Mouse (Mus musculus): Measurements from ENCODE around the gene Parp3. TPM values are rescaled to one million over a fixed set of nuclear protein-coding genes. Genes with fewer than 3 reads are reported as not detected.

Parp3 gene
- total and polyA plus RNA-seq, 3 experiments = 29.4 to 46.7 (median 31.2) TPM

GRCm38 (mm10) chr9:106474456-106474855, 2.3 kb downstream of the Parp3 start:
- H3K9ac ChIP-seq (ENCODE audit: low read depth, low read length) = peak overlapping the region; percentile 49; the same call in 1 of the 2 replicates
- no peaks in the 10 kb centered on the region for H3K27me3 ChIP-seq (ENCODE audit: control insufficient read depth, insufficient read depth, low read length)
- whole genome bisulfite sequencing = 6% methylated on average over 6 of the region's 6 CpGs
- peak; percentile 70; the same call in 1 of the 2 replicates for TF ChIP-seq EP300 (IDR thresholded peaks at IDR 0.05; ENCODE audit: insufficient read depth, low read depth, low read length)
- no peak for TF ChIP-seq POLR2A (IDR thresholded peaks at IDR 0.05; ENCODE audit: insufficient read depth, low read depth, low read length)
- TF ChIP-seq CTCF (IDR thresholded peaks at IDR 0.05) = peak; percentile 82
- peak overlapping the region; percentile 96 for H3K27ac ChIP-seq
- no peaks in the 10 kb centered on the region for H3K36me3 ChIP-seq (ENCODE audit: control insufficient read depth, insufficient read depth, low read length)
- intact Hi-C loops (cut with DNase I) = no loop called here
- no peaks in the 10 kb centered on the region for H3K79me2 ChIP-seq (replicated peaks; ENCODE audit: control insufficient read depth, insufficient read depth, low read length)
- H3K4me1 ChIP-seq (ENCODE audit: control insufficient read depth, insufficient read depth, low read length) = peaks cover 13% of the 10 kb centered on the region
- peak overlapping the region; percentile 47; the same call in 1 of the 2 replicates for H3K4me3 ChIP-seq
- DNase-seq = peak; percentile 77

GRCm38 (mm10) chr9:106473753-106474105, 3.0 kb downstream of the Parp3 start:
- peaks cover 13% of the 10 kb centered on the region for H3K4me1 ChIP-seq (ENCODE audit: control insufficient read depth, insufficient read depth, low read length)
- no peak overlapping the region for H3K9ac ChIP-seq (ENCODE audit: low read depth, low read length)
- intact Hi-C loops (cut with DNase I) = no loop called here
- TF ChIP-seq POLR2A (IDR thresholded peaks at IDR 0.05; ENCODE audit: insufficient read depth, low read depth, low read length) (no peak), EP300 (IDR thresholded peaks at IDR 0.05; ENCODE audit: insufficient read depth, low read depth, low read length) (no peak), CTCF (IDR thresholded peaks at IDR 0.05) (no peak)
- 72% methylated on average over 5 of the region's 5 CpGs for WGBS
- no peaks in the 10 kb centered on the region for H3K36me3 ChIP-seq (ENCODE audit: control insufficient read depth, insufficient read depth, low read length)
- H3K79me2 ChIP-seq (replicated peaks; ENCODE audit: control insufficient read depth, insufficient read depth, low read length) = no peaks in the 10 kb centered on the region
- H3K27ac ChIP-seq = peak overlapping the region; percentile 96; the same call in 1 of the 2 replicates
- no peak overlapping the region for H3K4me3 ChIP-seq
- DNase-seq = peak in 1 of 2 experiments; percentile 27
- H3K27me3 ChIP-seq (ENCODE audit: control insufficient read depth, insufficient read depth, low read length) = no peaks in the 10 kb centered on the region

GRCm38 (mm10) chr9:106473081-106473752, 3.5 kb downstream of the Parp3 start:
- no peak overlapping the region for H3K9ac ChIP-seq (ENCODE audit: low read depth, low read length)
- WGBS = 91% methylated on average over 16 of the region's 16 CpGs
- H3K4me3 ChIP-seq = no peak overlapping the region
- DNase-seq = peak in 1 of 2 experiments; percentile 24
- intact Hi-C loops (cut with DNase I) = no loop called here
- peaks cover 13% of the 10 kb centered on the region for H3K4me1 ChIP-seq (ENCODE audit: control insufficient read depth, insufficient read depth, low read length)
- TF ChIP-seq EP300 (IDR thresholded peaks at IDR 0.05; ENCODE audit: insufficient read depth, low read depth, low read length) (no peak), CTCF (IDR thresholded peaks at IDR 0.05) (no peak), POLR2A (IDR thresholded peaks at IDR 0.05; ENCODE audit: insufficient read depth, low read depth, low read length) (no peak)
- H3K27ac ChIP-seq = peak overlapping the region; percentile 75
- no peaks in the 10 kb centered on the region for H3K79me2 ChIP-seq (replicated peaks; ENCODE audit: control insufficient read depth, insufficient read depth, low read length)
- no peaks in the 10 kb centered on the region for H3K27me3 ChIP-seq (ENCODE audit: control insufficient read depth, insufficient read depth, low read length)
- no peaks in the 10 kb centered on the region for H3K36me3 ChIP-seq (ENCODE audit: control insufficient read depth, insufficient read depth, low read length)

- intact Hi-C loops (cut with DNase I) = no loop called here
- peak overlapping the region; percentile 75 for H3K27ac ChIP-seq
Measured at GRCm38 (mm10) chr9:106472321-106472720, 4.4 kb downstream of the Parp3 start.

GRCm38 (mm10) chr9:106471892-106472291, 4.9 kb downstream of the Parp3 start:
- WGBS = 23% methylated on average over 5 of the region's 5 CpGs
- DNase-seq = peak; percentile 76 to 85
- H3K4me1 ChIP-seq (ENCODE audit: control insufficient read depth, insufficient read depth, low read length) = peaks cover 9% of the 10 kb centered on the region
- peak; percentile 70 for TF ChIP-seq POLR2A (IDR thresholded peaks at IDR 0.05; ENCODE audit: insufficient read depth, low read depth, low read length)
- peak; percentile 38 for TF ChIP-seq CTCF (IDR thresholded peaks at IDR 0.05)
- no peak for TF ChIP-seq EP300 (IDR thresholded peaks at IDR 0.05; ENCODE audit: insufficient read depth, low read depth, low read length)
- peak overlapping the region; percentile 62 for H3K9ac ChIP-seq (ENCODE audit: low read depth, low read length)
- H3K27ac ChIP-seq = peak overlapping the region; percentile 75
- intact Hi-C loops (cut with DNase I) = no loop called here
- no peaks in the 10 kb centered on the region for H3K27me3 ChIP-seq (ENCODE audit: control insufficient read depth, insufficient read depth, low read length)
- no peaks in the 10 kb centered on the region for H3K36me3 ChIP-seq (ENCODE audit: control insufficient read depth, insufficient read depth, low read length)
- peak overlapping the region; percentile 12; the same call in 1 of the 2 replicates for H3K4me3 ChIP-seq
- H3K79me2 ChIP-seq (replicated peaks; ENCODE audit: control insufficient read depth, insufficient read depth, low read length) = no peaks in the 10 kb centered on the region

More at GRCm38 (mm10) chr9:106472321-106472720, 4.4 kb downstream of the Parp3 start:
- Histone ChIP-seq H3K27me3 (ENCODE audit: control insufficient read depth, insufficient read depth, low read length) (no peaks in the 10 kb centered on the region), H3K36me3 (ENCODE audit: control insufficient read depth, insufficient read depth, low read length) (no peaks in the 10 kb centered on the region), H3K4me3 (no peak overlapping the region), H3K9ac (ENCODE audit: low read depth, low read length) (no peak overlapping the region), H3K79me2 (replicated peaks; ENCODE audit: control insufficient read depth, insufficient read depth, low read length) (no peaks in the 10 kb centered on the region), H3K4me1 (ENCODE audit: control insufficient read depth, insufficient read depth, low read length) (peaks cover 9% of the 10 kb centered on the region)
- DNase-seq = no peak
- WGBS = 48% methylated on average over 4 of the region's 4 CpGs
- TF ChIP-seq POLR2A (IDR thresholded peaks at IDR 0.05; ENCODE audit: insufficient read depth, low read depth, low read length) = no peak
- TF ChIP-seq EP300 (IDR thresholded peaks at IDR 0.05; ENCODE audit: insufficient read depth, low read depth, low read length) = no peak
- no peak for TF ChIP-seq CTCF (IDR thresholded peaks at IDR 0.05)

Data from heart, adult 2 months (tissue).